Mouse (Mus musculus) lung, postnatal 25 days (tissue): ENCODE measurements around the gene Pygb.

Experiments used
- DNase-seq: peaks from one replicate; pipeline ENCODE4 v3.0.0; 2022; ENCODE audit warnings: low spot score

Gene Pygb

DNA sequence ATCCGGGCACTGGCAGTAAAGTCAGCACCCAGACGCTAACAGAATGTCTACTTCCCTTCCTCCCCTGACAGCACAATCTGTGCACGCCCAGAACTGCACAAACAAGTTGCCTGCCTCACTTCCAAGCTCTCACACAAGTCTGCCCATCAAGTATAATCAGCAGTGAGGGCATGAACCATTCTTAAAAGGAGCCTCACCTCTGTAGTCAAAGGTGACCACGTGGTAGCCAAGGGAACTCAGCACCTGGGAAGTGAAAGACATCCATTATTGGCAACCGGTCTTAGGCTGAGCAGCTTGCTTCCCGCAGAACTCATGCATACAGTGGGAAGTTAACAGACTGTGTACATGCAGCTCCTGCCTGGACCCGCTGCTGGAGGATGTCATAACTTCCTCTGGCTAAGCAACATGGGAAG, 55.5 kb downstream of the Pygb start:
- no peak for DNase-seq

DNA sequence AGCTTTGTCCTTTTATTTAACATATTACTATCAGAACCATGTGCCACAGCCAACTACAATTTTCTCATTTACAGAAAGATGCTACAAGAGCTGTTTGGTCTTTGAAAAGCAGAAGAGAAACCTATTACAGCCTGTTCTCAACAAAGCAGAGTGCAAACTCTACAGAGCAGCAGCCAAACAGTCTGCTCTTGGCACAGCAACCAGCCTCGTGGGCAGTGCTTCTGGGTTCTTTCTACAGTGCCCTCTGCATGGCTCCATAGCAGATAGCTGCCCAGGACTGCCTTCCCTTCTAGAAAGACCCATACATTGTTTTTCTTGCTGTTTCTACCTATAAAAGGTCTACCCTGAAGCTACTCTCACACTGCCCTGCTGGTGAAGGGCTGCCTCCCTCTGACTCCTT, 58.3 kb downstream of the Pygb start:
- no peak for DNase-seq

- DNase-seq: no peak
Measured at GRCm38 (mm10) chr2:150847436-150847995, 61.0 kb downstream of the Pygb start.

GRCm38 (mm10) chr2:150851251-150851650, 64.7 kb downstream of the Pygb start:
- DNase-seq: no peak

DNA sequence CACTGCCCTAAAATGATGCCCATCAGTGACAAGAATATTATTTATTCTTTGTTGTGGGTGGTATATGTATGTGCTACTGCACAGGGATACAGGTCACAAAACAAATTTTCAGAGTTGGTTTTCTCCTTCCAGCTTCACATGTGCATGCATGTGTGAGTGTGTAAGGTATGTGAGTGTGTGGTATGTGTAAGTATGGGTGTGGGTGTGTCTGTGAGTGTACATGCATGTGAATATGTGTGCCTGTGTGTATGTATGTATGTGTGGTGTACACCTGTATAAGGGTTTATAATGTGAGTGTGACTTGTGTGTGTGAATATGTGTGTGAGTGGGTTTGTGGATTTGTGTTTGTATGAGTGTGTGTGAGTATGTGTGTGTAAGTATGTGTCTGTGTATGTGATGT, 68.7 kb downstream of the Pygb start:
- no peak for DNase-seq

- DNase-seq: no peak
Measured at GRCm38 (mm10) chr2:150858724-150859487, 72.4 kb downstream of the Pygb start.

DNA sequence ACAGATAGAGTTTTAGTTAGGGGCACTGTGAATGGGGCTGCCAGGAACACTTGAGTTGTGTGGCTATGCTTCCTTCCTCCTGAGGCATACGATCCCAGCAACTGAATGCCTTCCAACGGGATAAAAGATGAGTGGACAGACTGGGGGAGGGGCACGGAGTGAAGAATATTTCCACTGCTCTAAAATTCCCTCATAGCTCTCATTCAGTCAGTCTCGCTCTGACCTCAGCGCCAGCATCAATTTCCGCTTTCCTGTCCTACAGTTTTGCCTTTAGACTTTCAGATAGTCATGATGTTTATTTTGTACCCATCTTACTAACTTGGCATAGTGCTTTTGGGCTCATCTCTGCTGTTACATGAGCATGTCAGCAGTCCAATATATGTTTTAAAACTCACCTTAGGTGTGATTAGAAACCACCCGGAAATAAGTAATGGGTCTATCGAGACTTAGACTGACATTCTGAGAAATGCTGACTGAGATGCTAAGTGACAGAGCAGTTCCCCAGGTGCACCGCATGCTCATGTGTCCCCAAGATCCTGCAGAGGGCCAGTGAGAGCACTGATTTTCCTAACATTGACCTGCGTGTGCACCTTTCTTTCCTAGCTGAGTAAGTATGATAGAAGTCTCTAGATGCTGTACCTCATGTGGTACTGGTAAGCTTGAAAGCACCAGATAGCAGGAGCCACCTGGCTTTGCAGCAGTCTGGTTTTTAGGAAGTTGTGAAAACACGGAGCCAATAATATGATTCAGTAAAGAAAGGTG, 73.4 kb downstream of the Pygb start:
- no peak for DNase-seq

DNA sequence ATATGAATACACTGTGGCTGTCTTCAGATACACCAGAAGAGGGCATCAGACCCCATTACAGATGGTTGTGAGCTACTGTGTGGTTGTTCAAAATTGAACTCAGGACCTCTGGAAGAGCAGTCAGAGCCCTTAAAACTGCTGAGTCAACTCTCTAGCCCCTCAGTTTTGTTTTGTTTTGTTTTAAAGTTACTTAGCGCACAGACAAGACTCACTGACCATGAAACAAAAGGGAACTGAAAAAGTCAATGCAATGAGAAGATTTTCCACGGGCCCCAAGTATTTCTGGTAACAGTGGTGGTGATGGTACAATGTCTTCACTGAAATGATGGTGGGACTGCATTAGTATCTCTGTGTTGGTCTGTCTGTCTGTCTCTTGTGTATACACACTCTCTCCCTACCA, 74.6 kb downstream of the Pygb start:
- no peak for DNase-seq

GRCm38 (mm10) chr2:150867021-150867420, 80.5 kb downstream of the Pygb start:
- DNase-seq: no peak

- no peak for DNase-seq
Measured at GRCm38 (mm10) chr2:150869446-150869845, 82.9 kb downstream of the Pygb start.

- no peak for DNase-seq
Measured at GRCm38 (mm10) chr2:150874508-150874907, 88.0 kb downstream of the Pygb start.

DNA sequence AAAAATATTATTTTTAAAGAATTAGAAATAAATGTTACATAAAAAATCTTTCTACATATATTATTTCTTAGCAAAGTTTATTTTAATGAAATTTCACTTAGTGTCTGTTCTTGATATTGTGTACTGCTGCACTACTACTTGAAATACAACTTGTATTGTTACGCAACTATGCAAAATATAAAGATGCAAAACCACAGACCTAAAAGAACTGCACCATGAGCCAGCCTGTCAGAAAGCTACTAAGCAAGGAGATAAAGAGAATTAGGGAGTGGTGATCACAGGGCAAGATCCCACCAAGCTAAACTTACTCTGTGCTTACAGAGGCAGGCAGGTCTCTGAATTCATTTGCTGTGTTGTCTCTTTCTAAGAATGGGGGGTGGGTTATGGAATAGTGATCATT, 88.7 kb downstream of the Pygb start:
- DNase-seq: no peak

DNA sequence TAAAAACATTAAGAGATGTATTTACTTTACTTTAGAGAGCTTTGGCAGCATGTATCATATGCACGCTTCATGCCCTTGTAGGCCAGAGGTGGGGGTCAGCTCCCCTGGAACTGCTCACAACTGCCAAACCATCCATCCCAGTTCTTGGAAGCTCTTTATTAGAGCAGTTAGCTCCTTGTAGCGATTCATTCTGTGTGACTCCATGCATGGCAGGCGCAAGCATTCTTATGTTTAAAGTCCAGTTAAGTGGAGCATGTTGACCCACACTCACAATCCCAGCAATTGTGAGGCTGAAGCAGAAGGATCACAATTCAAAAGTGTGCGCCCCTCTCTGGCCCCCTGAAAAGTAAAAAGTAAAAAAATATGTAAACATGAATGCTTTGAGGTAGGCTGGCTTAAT, 91.0 kb downstream of the Pygb start:
- DNase-seq: no peak
